Mouse (Mus musculus): ENCODE results near the gene Epsti1. TPM values are rescaled to one million over a fixed set of nuclear protein-coding genes. Genes with fewer than 3 reads are reported as not detected.
A peak's percentile ranks its signal among the peaks of the same experiment; 100 is the strongest.

Gene Epsti1
- total RNA-seq, 2 experiments from 2014 or later, result 0.28 to 0.52 TPM

DNA sequence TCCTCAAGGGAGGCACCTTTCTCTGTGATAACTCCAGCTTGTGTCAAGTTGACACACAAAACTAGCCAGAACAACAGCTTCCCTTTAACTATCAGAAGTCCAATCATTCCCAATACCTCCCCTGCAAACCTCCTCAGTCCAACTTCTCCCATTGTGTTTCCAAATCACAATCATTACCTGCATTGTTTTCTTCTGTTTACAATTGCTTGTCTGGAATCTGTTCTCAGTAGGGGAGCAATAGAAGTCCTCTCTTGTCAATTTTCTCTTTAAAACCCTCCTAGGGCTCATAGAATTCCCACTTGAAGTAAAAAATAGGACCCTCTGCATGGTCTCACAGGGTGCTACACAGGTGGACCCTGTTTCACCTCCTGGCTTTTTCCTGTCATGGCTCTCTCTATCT is 93.7 kb downstream of the Epsti1 start:
- no peak for DNase-seq
- intact Hi-C loops (cut with DNase I), result no loop called here

DNA sequence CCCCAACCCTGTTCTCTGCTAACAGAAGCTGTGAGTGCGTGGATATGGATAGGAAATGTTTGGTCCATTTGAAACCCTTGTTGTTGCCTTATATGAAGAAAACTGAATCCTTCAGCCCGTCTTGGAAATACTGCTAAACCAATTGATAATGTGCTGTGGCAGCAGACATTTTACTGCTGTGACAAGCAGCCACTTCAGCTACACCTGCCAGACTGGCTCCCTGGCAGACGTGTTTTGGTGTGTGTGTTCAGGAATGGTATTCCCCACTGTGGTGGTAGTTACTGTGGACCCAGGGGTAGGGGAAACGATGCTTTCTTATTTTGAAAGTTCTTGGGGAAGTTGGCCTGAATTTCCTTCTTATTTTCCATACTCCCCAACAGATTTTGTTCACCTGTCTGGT is 100.4 kb downstream of the Epsti1 start:
- no peak for DNase-seq
- intact Hi-C loops (cut with DNase I), result no loop called here

DNA sequence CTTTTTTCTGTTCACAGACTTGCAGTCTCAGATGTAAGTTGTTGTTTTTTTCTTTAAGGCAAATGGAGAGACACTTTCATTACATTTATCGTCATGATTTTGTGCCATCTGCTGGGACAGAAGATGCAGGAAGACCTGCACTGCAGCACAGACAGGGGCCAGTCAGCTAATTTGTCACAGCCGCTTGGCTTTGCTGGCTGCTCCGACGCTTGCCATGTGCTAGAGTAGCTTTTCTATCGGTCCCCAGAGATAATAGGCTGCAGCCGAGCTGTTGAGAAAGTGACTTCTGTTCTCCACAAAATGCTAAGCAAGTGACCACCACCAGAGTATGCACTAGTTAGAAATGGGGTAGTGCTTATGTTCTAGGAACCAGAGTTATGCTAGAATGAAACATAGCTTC is 104.0 kb downstream of the Epsti1 start:
- no peak for DNase-seq
- intact Hi-C loops (cut with DNase I), result no loop called here

DNA sequence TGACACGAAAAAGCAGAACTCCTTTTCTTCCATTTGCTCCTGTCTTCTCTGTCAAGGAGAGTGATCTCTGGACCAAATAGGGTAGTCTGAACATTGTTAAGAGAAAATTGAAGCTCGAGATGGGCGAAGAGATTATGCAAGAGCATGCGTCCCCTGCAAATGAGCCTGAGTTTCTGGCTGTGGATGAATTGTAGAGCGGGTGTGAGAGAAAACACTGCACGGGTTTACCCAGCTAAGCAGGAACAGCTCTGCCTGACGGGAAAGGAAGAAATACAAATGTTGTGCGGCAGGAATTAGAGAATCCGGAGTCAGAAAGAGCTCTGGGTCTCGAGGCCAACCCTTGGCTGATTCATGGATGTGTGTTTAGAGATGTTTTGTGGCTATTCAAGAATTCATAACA is 107.8 kb downstream of the Epsti1 start:
- intact Hi-C loops (cut with DNase I), result no loop called here
- no peak for DNase-seq

DNA sequence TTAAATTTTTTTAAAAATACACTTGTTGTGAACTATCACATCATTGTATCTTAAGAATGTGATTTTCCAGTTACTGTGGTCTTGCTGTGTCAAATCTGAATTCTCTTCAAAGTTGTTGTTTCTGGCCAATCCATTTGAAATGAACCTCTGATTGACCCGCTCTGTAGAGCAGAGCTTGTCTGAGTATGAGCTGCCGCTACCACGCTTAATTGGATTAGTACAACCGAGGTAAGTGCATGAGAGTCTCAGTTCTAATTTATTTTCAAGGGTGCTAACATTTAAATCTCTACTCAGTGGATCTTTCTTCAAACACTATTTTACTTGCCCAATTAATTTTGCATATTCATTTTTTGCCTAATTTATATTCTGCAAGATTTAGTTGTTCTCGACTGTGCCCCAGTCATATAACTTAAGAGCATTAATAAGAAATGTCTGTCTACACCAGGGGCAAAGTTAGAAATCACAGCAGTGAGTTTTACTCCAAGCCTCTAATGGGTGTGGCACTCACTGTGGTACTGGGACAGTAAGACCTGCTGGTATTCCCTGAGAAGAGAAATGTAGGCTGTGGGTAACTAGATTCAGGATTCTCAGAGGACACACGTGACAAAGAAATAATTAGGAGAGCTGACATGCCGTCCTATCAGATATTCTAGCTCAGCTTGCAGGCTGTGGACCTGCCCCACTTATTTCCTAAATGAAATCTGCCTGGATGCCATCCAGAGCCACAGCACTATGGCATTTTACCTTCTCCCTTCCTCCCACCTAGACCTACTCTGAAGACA is 111.7 kb downstream of the Epsti1 start:
- DNase-seq, result no peak
- intact Hi-C loops (cut with DNase I), result no loop called here

DNA sequence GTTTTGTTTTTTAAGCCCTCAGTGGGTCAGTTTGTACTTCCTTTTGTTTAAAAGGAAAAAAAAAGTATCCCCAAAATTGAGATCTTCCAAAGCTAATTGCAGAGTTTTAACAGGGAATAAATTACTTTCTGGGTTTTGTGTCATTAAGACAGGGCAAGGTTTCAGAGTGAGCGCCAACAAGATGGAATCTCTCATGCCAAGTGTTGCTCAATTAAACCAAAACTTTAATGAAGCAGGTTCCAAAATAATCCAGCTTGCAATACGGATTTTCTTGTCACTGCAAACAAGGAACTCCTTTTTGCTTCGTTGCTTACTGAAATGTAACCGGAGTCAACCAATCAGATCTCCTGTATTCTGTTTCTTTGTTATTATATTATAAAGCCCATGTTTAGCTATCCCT is 112.4 kb downstream of the Epsti1 start:
- intact Hi-C loops (cut with DNase I), result no loop called here
- DNase-seq, result no peak

DNA sequence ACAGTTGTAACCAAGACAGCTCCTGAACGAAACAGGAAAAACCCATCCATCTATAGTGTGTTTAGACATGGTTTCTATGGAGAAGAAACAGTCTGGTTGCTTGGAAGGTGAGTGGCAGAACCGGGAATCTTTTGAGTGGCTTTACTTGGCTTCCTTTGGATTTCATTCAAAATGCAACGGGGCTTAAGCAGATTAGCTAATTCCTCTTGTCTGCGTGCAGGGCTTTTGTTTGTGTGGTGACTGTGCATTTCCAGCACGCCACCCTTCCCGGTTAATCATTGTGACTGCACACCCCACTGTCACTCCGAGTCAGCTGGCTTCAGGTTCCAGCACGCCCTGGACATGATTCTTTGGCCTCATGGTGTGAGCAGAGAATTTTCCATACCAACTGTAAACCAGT is 115.9 kb downstream of the Epsti1 start:
- intact Hi-C loops (cut with DNase I), result no loop called here

DNA sequence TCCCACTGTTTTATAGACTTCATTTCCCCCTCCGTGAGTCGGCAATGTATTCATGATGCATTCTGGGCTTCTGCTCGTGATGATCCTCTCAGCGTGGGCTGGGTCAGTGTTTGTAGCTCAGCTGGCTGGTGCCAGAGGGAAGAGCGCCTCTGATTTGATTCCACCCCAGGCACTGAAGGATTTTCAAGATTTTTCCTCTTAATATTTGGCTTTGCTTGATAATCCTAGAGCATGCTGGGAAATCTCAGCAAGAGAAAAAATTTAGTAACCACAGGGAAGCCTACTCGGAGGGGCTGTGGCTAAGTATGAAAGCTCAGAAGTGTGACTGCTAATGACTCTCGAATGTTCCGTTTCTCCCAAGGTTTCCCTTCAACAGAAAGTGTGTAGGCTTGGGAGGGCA is 134.8 kb downstream of the Epsti1 start:
- intact Hi-C loops (cut with DNase I), result no loop called here
- no peak for DNase-seq

More for the DNA sequence above, 115.9 kb downstream of the Epsti1 start:
- DNase-seq, result no peak

DNA sequence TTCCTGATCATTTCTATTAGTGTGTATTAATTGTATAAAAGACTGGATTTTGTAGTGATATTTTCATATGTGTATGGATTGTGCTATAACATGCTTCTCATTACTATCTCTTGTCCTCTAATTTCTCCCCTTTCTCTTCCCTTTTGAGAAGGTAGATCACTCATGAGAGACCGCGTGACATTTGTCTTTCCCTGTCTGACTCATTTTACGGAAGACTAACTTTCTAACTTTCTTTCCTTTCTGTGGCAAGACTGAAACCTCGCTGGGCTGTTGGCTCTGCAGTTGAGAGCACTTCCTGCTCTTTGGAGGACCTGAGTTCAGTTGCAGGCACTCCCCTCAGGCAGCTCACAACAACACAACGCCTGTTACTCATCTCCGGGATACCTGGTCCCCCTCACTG is 136.6 kb downstream of the Epsti1 start:
- no peak for DNase-seq
- intact Hi-C loops (cut with DNase I), result no loop called here

DNA sequence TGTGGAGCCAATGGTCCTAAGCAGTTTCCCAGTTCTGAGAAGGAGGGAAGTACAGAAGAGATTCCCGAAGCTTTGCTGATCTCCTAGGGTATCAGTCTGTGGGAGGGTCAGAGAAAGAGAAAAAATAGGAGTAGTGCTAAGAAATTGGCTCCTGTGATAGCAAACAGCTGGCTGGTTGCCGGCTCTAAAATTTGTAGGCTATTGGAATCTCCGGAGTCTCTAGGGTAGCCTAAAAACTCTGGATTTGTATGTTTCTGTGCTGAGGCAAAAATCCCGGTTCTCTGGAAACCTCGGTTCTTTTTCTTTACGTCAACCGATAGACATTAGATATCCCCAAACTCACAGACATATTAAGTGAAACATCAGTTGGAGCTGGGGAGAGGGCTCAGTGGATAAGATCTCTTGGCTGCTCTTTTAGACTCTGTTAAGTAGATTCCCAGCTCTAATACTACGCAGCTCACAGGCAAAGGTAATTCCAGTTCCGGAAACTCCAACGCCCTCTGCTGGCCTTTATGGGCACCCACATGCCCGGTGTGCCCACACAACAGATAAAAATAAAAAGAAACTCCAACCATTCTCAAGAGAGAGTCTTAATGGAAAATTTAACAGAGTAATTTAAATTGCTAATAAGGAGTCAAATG is 138.0 kb downstream of the Epsti1 start:
- peak in 1 of 2 experiments; percentile 18 for DNase-seq
- intact Hi-C loops (cut with DNase I), result no loop called here

DNA sequence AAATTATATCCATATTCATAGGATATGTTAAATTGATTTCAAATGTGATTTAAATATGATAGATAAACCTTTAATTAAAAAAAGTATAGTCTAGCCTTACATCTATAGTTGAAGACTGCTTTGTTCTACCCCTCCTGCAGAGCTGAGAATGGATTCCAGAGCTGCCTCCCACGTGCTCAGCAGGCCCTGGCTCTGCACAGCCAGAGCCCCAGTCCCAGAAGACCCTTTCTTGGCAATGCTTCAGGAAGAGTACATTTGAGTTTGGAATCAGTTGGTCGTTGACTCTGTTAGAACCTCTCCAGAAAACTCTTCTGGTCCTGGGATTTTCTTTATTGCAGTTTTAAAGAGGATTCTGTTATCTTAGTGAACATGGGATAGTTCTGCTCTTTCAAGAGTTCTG is 139.0 kb downstream of the Epsti1 start:
- intact Hi-C loops (cut with DNase I), result no loop called here
- no peak for DNase-seq

DNA sequence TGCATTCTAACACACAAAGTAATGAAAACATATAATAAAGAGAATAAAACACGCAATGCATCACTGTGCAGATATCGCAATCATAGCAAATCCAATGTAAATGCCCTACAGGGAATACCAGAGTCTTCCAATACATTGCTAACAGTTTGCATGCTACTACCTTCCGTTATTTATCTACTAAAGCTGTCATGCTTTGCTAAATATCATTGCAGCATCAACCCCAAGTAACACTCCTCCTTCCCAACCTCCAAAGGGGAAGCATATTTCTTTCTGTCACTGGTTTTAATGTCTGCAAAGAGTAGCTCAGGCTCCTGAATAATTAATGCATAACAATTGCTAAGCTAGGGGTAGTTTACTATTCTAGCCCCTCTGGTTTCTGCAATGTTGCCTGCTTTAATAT is 144.2 kb downstream of the Epsti1 start:
- intact Hi-C loops (cut with DNase I), result no loop called here
- no peak for DNase-seq

DNA sequence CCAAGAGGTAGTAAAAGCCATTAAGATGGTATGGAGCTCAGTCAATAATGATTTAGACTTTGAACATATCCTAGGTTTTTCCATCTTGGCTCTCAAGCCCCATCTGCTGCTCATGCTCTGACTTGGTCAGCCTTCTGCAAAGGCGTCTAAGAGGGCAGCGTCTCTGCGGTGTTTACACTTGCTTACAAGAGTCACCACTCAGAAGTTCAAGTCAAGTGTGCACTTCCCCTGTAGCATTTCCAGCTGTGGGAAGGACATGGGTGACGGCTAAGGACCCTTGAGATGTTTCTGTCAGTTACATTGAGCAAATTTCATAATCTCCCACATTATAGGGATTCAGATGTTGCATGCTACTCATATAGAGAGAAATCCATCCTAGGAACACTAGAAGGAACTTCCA is 144.6 kb downstream of the Epsti1 start:
- no peak for DNase-seq
- intact Hi-C loops (cut with DNase I), result no loop called here

Other genes with a start within 250 kb of the Epsti1 start
- gene Dnajc15, start 29.1 kb upstream of the Epsti1 start, total RNA-seq (2021), result 100 to 1,000 TPM; 125 to 134 TPM
- not detected for gene Fam216b, start 184.8 kb downstream of the Epsti1 start, total RNA-seq (2021)

Data from gastrocnemius, postnatal 36 days (tissue).